Mouse (Mus musculus) CH12.LX (cell line): ENCODE data around the gene Slc9a9.

ENCODE experiments used
- CHD1 ChIP-seq: IDR thresholded peaks from 2 replicates; pipeline ENCODE4 v1.6.1; 2012; ENCODE audit warnings: low read depth, low read length, improper control_type of control experiment, inconsistent platforms
- EP300 ChIP-seq: IDR thresholded peaks from 2 replicates; pipeline ENCODE4 v1.6.1; 2011; ENCODE audit warnings: low read length, improper control_type of control experiment
- RAD21 ChIP-seq: IDR thresholded peaks from 2 replicates; pipeline ENCODE4 v1.6.1; 2011; ENCODE audit warnings: low read depth, mild to moderate bottlenecking, low read length, improper control_type of control experiment, moderate library complexity
- USF2 ChIP-seq: conservative IDR thresholded peaks from 2 replicates; pipeline ENCODE4 v1.6.1; 2011; ENCODE audit warnings: low read depth, low read length, improper control_type of control experiment
- ZMIZ1 ChIP-seq: IDR thresholded peaks from 2 replicates; pipeline ENCODE4 v1.6.1; 2012; ENCODE audit warnings: low read depth, mild to moderate bottlenecking, inconsistent platforms, low read length, improper control_type of control experiment

GRCm38 (mm10) chr9:95096486-95096885 is 426.8 kb downstream of the Slc9a9 start:
- TF ChIP-seq CHD1 (no peak), ZMIZ1 (no peak), RAD21 (no peak), EP300 (no peak), USF2 (no peak)
